Mouse (Mus musculus) hindbrain, postnatal 0 days (tissue): ENCODE results near the gene Mtmr10. TPM values are rescaled to one million over a fixed set of nuclear protein-coding genes. Genes with fewer than 3 reads are reported as not detected.

Experiments
- ATAC-seq: fragments of 200-750 bp; cut with Nextera tagmentation; 2 replicates; pipeline ENCODE4 v1.8.0; 2017; ENCODE audit warnings: mild to moderate bottlenecking, moderate TSS enrichment, moderate library complexity
- DNase-seq: peaks from one replicate; pipeline ENCODE4 v3.0.0-alpha.2; 2015; ENCODE audit warnings: low spot score
- H3K27ac ChIP-seq: fragments of 300-500 bp; sonication (generic); 2 replicates; pipeline ENCODE4 v1.5.1; 2014; ENCODE audit warnings: mild to moderate bottlenecking
- H3K27me3 ChIP-seq: fragments of 300-500 bp; sonication (generic); 2 replicates; pipeline ENCODE4 v1.6.1; 2014; ENCODE audit warnings: low read length, mixed read lengths; ENCODE audit not compliant: insufficient read depth
- H3K36me3 ChIP-seq: fragments of 300-500 bp; sonication (generic); 2 replicates; pipeline ENCODE4 v1.6.1; 2014; ENCODE audit warnings: low read length, mixed read lengths; ENCODE audit not compliant: insufficient read depth
- H3K4me1 ChIP-seq: fragments of 300-500 bp; sonication (generic); 2 replicates; pipeline ENCODE4 v1.6.1; 2014; ENCODE audit warnings: antibody characterized with exemption, low read length, mixed read lengths; ENCODE audit not compliant: insufficient read depth
- H3K4me2 ChIP-seq: fragments of 300-500 bp; sonication (generic); 2 replicates; pipeline ENCODE4 v1.6.1; 2014; ENCODE audit warnings: low read depth, mild to moderate bottlenecking, low read length, moderate library complexity, mixed read lengths
- H3K4me3 ChIP-seq: fragments of 300-500 bp; sonication (generic); 2 replicates; pipeline ENCODE4 v1.5.1; 2014; ENCODE audit warnings: low read length
- H3K9ac ChIP-seq: fragments of 300-500 bp; sonication (generic); replicated peaks from 2 replicates; pipeline ENCODE4 v1.6.1; 2014; ENCODE audit warnings: mild to moderate bottlenecking, low read length, moderate library complexity, mixed read lengths
- H3K9me3 ChIP-seq: fragments of 300-500 bp; sonication (generic); 2 replicates; pipeline ENCODE4 v1.6.1; 2016; ENCODE audit warnings: low read length, mixed read lengths
- CTCF ChIP-seq: IDR thresholded peaks from 2 replicates; pipeline ENCODE4 v1.5.1; 2016; ENCODE audit warnings: antibody characterized with exemption, control low read depth, low read depth
- WGBS: fragments of 180-500 bp; shearing (Covaris S2); extraction: QIAGEN DNeasy Blood & Tissue Kit; methylation state at CpG from one replicate; pipeline ENCODE4 v1.1.7; 2014; 5-methylcytosine and 5-hydroxymethylcytosine counted together
- polyA plus RNA-seq: library from polyadenylated mRNA; unstranded; fragments of >200 nt; fragmentation: Nextera tagmentation; extraction: Ambion mirVana; gene quantifications from 2 replicates; pipeline ENCODE4 v1.2.1, GENCODE M21; 2015
- total RNA-seq: library from RNA; depleted of rRNA; stranded (reverse); fragments of >200 nt; gene quantifications from 2 replicates; pipeline ENCODE4 v1.2.3, GENCODE M21; 2014

Mtmr10 gene
- total and polyA plus RNA-seq, 2 experiments from 2014 or later: 9.5 to 11.7 TPM

- no peak overlapping the region for H3K27ac ChIP-seq
- H3K4me3 ChIP-seq: no peak overlapping the region
- H3K9ac ChIP-seq: no peak overlapping the region
- no peaks in the 10 kb centered on the region for H3K27me3 ChIP-seq
- WGBS: 86% methylated on average over 7 of the region's 7 CpGs
- ATAC-seq: no peak
- H3K4me2 ChIP-seq: peak overlapping the region; percentile 35
- TF ChIP-seq CTCF: no peak
- 0 out of 2 replicates have a peak, but pooled peaks cover 4% of the 10 kb centered on the region for H3K36me3 ChIP-seq
- DNase-seq: no peak
- no peaks in the 10 kb centered on the region; the same call in 1 of the 2 replicates for H3K4me1 ChIP-seq
- H3K9me3 ChIP-seq: no peaks in the 10 kb centered on the region
Measured at GRCm38 (mm10) chr7:64289416-64289815, 2.0 kb downstream of the Mtmr10 start.

GRCm38 (mm10) chr7:64290431-64290830, 3.0 kb downstream of the Mtmr10 start:
- Histone ChIP-seq H3K4me1 (no peaks in the 10 kb centered on the region; the same call in 1 of the 2 replicates), H3K27ac (no peak overlapping the region), H3K9me3 (no peaks in the 10 kb centered on the region), H3K27me3 (no peaks in the 10 kb centered on the region), H3K9ac (no peak overlapping the region), H3K4me3 (no peak overlapping the region), H3K4me2 (no peak overlapping the region), H3K36me3 (0 out of 2 replicates have a peak, but pooled peaks cover 4% of the 10 kb centered on the region)
- DNase-seq: no peak
- ATAC-seq: no peak
- 83% methylated on average over 6 of the region's 6 CpGs for WGBS
- no peak for TF ChIP-seq CTCF

DNA sequence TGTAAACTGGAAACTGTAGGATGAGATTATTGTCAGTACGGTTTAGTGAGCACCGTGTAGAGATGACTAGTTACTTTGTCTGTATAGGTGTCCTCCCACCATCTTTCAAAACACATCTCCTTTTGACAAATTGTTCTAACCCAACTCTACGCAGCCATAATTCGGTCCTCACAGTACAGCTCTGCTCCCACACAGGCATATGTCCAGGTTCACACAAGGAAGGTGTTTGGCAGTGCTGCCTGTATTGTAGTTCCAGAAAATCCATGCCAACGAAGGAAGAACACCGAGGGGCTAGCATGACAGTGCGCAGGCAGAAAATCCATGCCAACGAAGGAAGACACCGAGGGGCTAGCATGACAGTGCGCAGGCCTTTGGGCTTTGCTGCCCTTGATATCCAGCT, 4.3 kb downstream of the Mtmr10 start:
- 91% methylated on average over 10 of the region's 10 CpGs for WGBS
- no peak for ATAC-seq

DNA sequence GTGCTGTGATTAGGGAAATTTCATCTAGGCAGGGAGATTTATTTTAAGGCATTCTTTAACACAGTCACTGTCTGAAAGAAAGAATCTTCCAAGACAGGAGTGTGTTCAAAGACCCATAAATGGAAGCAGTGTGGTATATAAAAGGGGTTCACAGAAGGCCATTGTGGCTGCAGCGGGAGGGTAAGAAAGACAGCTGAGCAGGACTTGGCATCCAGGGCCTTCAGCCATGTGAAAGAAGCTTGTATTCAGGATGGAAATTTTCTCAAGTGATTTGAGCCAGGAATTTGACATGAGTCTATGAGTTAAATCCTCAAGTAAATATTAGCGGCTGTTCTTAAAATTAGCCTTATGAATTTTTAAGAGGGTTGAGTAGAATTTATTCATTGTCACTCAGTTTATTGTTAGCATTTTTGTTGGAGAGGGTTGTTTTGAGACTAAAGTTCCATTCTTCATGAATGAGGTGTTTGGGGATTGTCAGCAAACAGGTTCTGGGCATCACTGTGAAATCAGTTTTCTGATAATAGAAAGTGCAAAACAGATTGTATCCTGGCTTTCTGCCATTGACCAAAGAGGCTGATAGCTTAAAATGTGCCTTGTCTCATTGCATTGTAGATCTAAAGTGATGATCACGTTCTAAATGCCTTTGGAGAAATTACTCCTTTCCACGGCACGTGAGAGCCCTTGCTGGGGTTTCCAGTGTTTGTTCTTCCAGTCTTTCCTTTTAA, 9.0 kb downstream of the Mtmr10 start:
- ATAC-seq: 0 out of 2 replicates have a peak, but pooled peaks have one; percentile 61
- no peak for TF ChIP-seq CTCF

More for the DNA sequence above, 4.3 kb downstream of the Mtmr10 start:
- H3K4me3 ChIP-seq: no peak overlapping the region
- H3K36me3 ChIP-seq: 0 out of 2 replicates have a peak, but pooled peaks cover 4% of the 10 kb centered on the region
- no peaks in the 10 kb centered on the region for H3K27me3 ChIP-seq
- DNase-seq: no peak
- H3K27ac ChIP-seq: no peak overlapping the region
- H3K9ac ChIP-seq: no peak overlapping the region
- no peaks in the 10 kb centered on the region for H3K9me3 ChIP-seq
- no peaks in the 10 kb centered on the region; the same call in 1 of the 2 replicates for H3K4me1 ChIP-seq
- no peak overlapping the region for H3K4me2 ChIP-seq
- no peak for TF ChIP-seq CTCF

DNA sequence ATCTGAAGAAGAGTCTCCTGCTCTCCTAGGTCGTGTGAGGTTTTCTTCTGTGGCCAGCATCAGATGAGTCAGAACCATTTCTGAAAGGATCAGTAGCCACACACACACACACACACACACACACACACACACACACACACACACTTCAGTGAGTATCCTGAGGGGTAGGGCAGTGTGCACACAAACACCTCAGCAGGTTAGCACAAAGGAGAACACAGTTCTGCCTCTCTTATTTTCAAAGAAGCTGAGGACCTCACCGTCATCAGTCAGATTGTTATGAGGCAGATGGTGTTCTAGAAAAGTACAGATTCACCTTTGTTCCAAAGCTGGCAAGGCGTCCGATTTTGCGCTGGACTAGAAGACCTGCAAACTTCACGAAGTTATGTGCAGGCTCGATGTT, 22.8 kb downstream of the Mtmr10 start:
- Histone ChIP-seq H3K9me3 (no peaks in the 10 kb centered on the region), H3K9ac (no peak overlapping the region), H3K4me1 (no peaks in the 10 kb centered on the region)

More for the DNA sequence above, 9.0 kb downstream of the Mtmr10 start:
- DNase-seq: peak; percentile 46
- Histone ChIP-seq H3K36me3 (peaks cover 7% of the 10 kb centered on the region; the same call in 1 of the 2 replicates), H3K4me3 (no peak overlapping the region), H3K4me1 (no peaks in the 10 kb centered on the region; the same call in 1 of the 2 replicates), H3K9ac (no peak overlapping the region), H3K9me3 (no peaks in the 10 kb centered on the region), H3K4me2 (no peak overlapping the region), H3K27ac (peak overlapping the region; percentile 46), H3K27me3 (no peaks in the 10 kb centered on the region)
- WGBS: 37% methylated on average over 5 of the region's 5 CpGs

DNA sequence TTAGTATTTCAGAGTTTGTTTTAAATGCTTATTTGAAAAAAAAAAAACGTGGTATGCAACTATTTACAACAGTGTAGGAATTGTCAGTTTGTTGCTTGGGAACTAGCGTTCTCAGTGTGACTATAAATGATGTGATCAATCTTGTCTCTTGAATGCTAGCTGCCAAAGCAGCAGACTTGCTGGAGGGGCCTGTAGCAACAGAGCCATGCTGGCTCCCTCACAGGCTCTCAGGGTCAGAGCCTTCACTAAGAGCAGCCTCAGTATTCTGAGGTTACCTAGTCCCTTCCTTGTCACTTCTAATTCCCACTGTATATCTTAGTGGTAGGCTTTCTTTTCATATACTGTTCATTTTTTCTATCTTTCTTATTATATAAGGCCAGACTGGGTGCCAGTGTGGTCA, 23.3 kb downstream of the Mtmr10 start:
- Histone ChIP-seq H3K4me2 (no peak overlapping the region), H3K4me1 (no peaks in the 10 kb centered on the region), H3K36me3 (peaks cover 8% of the 10 kb centered on the region; the same call in 1 of the 2 replicates), H3K27me3 (no peaks in the 10 kb centered on the region), H3K27ac (peak overlapping the region; percentile 41; the same call in 1 of the 2 replicates), H3K9ac (no peak overlapping the region), H3K9me3 (no peaks in the 10 kb centered on the region), H3K4me3 (no peak overlapping the region)
- DNase-seq (peak; percentile 37), ATAC-seq (no peak)
- no peak for TF ChIP-seq CTCF
- 58% methylated on average over 2 of the region's 2 CpGs for WGBS

More for the DNA sequence above, 22.8 kb downstream of the Mtmr10 start:
- Histone ChIP-seq H3K27ac (peak overlapping the region; percentile 41), H3K4me3 (no peak overlapping the region), H3K36me3 (peaks cover 7% of the 10 kb centered on the region; the same call in 1 of the 2 replicates), H3K27me3 (no peaks in the 10 kb centered on the region), H3K4me2 (no peak overlapping the region)
- TF ChIP-seq CTCF: no peak
- ATAC-seq: no peak
- 61% methylated on average over 7 of the region's 7 CpGs for WGBS
- DNase-seq: peak; percentile 28

DNA sequence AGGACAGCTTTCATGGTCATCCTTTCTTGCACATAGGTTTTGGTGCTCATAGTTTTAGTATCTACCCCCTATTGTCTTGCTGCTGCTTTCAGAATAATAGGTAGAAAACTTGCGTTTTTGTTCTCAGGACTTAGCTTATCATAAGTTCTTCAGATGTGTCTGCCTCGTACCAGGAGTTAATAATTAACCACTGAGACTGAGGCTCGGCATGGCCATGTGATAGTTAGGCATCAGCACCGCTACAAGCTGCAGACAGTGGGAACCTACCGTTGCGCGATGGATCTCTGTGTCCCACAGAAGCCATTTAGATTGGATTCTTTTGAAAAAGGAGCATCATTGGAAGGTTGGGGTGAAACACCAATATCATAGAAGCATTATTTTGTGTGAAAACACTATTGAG, 25.4 kb downstream of the Mtmr10 start:
- TF ChIP-seq CTCF: no peak
- ATAC-seq: no peak
- whole genome bisulfite sequencing: 91% methylated on average over 7 of the region's 7 CpGs

More for the DNA sequence above, 25.4 kb downstream of the Mtmr10 start:
- H3K4me1 ChIP-seq: no peaks in the 10 kb centered on the region
- no peak for DNase-seq
- no peak overlapping the region for H3K4me2 ChIP-seq
- H3K9me3 ChIP-seq: no peaks in the 10 kb centered on the region
- no peaks in the 10 kb centered on the region for H3K27me3 ChIP-seq
- H3K9ac ChIP-seq: no peak overlapping the region
- H3K27ac ChIP-seq: no peak overlapping the region
- no peak overlapping the region for H3K4me3 ChIP-seq
- H3K36me3 ChIP-seq: peaks cover 21% of the 10 kb centered on the region; the same call in 1 of the 2 replicates
